Mouse (Mus musculus) lung, adult 2 months (tissue): Measurements from ENCODE around the gene Slc25a17. TPM values are rescaled to one million over a fixed set of nuclear protein-coding genes. Genes with fewer than 3 reads are reported as not detected.

ENCODE experiments used
- DNase-seq: peaks from one replicate; pipeline ENCODE4 v3.0.0; 2022
- H3K4me1 ChIP-seq: fragments of 200-500 bp; 2 replicates; pipeline ENCODE4 v1.6.1; 2011; ENCODE audit warnings: low read length; ENCODE audit not compliant: control insufficient read depth, insufficient read depth
- H3K4me3 ChIP-seq: fragments of 200-500 bp; replicated peaks from 2 replicates; pipeline ENCODE3; 2011; ENCODE audit warnings: low read depth, mild to moderate bottlenecking, control low read depth, low read length; ENCODE audit errors: extremely low read depth
- CTCF ChIP-seq: fragments of 200-500 bp; IDR thresholded peaks from 2 replicates; pipeline ENCODE4 v1.5.1; 2011; ENCODE audit warnings: mild to moderate bottlenecking, low read length, control low read depth; ENCODE audit not compliant: insufficient read depth
- POLR2A ChIP-seq: fragments of 200-500 bp; IDR thresholded peaks from 2 replicates; pipeline ENCODE4 v1.6.1; 2011; ENCODE audit warnings: low read depth, mild to moderate bottlenecking, control low read depth, low read length, borderline replicate concordance; ENCODE audit errors: extremely low read depth
- WGBS: fragments of 180-500 bp; shearing (Covaris S2); methylation state at CpG from one replicate; pipeline ENCODE4 v1.1.7; 2018; 5-methylcytosine and 5-hydroxymethylcytosine counted together
- polyA plus RNA-seq: library from polyadenylated mRNA; depleted of rRNA; stranded (reverse); fragments of >200 nt; gene quantifications from 2 replicates; pipeline ENCODE4 v1.2.3, GENCODE M21; 2012; rRNA removed

Gene Slc25a17
- 25.9 and 44.2 TPM in 2 replicates for polyA plus RNA-seq

DNA sequence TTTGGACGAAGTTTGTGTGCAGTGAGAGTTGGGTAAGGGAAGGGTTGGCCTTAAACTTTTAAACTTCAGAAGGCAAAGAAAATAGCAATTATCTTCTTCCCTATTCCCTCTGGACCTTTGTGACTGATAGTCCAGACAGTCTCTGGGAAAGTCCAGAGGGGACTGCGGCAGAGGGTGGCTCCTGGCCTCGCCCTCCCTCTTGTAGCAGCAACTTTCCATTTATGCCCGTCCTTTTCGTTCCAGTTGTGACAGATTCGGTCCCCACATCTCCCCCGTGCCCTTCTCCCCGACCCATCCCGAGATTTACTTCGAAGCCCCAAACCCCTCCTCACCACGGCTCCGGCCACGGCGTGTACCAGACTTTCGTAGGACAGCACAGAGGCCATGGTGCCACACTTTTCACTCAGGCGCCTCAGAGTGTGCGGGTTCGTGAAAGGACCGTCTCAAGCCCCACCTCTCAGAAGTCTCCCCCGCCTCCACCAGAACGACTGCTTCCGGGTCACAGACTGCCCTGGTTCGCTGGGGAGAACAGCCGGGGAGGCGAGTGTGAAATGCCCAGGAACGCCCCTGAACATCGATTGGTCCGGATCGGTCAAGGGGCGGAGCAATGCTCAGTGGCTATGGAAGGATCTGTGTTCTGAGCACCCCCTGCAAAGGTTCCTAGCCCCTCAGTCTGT, at the start of gene Slc25a17:
TSS of gene Slc25a17 (minus strand) at position 468 of the 677 bp plus-strand sequence.
- WGBS = 2% methylated on average over 30 of the region's 30 CpGs
- DNase-seq = peak; percentile 93
- TF ChIP-seq CTCF (no peak), POLR2A (peak; percentile 77; the same call in 1 of the 2 replicates)
- H3K4me3 ChIP-seq = peak within 1 kb of the TSS; percentile 94
- H3K4me1 ChIP-seq = peaks cover 13% of the 10 kb centered on the region

DNA sequence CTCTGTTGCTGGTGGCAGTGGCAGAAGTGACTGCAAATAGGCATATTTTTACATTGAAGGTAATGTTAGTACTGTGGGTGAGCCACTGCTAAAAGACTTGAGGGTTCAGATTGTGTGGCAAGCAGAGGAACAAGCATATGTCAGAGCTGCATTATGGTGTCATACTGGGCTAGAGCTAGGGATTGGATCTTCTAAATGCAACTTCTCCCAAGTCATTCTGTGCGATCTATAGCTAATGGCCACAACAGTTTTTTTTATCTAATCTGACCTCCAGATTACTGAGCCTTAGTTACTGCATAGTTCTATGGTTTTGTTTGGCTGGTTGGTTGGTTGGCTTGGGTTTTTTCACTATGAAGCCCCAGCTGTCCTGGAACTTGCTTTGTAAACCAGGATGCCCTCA, 47.6 kb upstream of the Slc25a17 start, which contains the start of gene Dnajb7:
TSS of gene Dnajb7 (minus strand) at position 101 of the 400 bp plus-strand sequence.
- TF ChIP-seq POLR2A = no peak
- TF ChIP-seq CTCF = no peak
- no peak for DNase-seq
- Histone ChIP-seq H3K4me1 (no peaks in the 10 kb centered on the region; the same call in 1 of the 2 replicates), H3K4me3 (no peak within 1 kb of the TSS)
- 93% methylated on average over 1 of the region's 1 CpGs for WGBS

DNA sequence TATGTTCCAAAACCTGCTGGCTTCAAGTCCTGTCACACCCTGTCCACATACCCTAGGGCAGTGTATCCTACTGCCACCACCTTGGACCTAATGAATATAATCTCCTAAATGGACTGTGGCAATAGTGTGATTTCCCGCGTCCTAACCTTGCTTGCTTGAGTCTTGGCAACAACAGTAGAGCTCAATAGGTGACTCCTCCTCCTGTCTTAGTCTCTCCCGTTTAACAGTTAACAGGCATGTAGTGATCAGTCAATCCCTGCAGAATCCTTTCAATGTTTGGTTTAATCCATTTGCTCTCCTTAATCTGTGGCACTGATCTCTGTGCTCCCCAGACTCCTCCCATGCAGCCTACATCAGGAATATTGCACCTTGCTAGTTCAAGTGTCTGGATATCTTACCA, 44.4 kb upstream of the Slc25a17 start:
- no peak overlapping the region for H3K4me3 ChIP-seq
- WGBS = 84% methylated on average over 3 of the region's 3 CpGs
- no peaks in the 10 kb centered on the region; the same call in none of the 2 replicates for H3K4me1 ChIP-seq
- no peak for TF ChIP-seq CTCF
- TF ChIP-seq POLR2A = no peak
- DNase-seq = no peak

DNA sequence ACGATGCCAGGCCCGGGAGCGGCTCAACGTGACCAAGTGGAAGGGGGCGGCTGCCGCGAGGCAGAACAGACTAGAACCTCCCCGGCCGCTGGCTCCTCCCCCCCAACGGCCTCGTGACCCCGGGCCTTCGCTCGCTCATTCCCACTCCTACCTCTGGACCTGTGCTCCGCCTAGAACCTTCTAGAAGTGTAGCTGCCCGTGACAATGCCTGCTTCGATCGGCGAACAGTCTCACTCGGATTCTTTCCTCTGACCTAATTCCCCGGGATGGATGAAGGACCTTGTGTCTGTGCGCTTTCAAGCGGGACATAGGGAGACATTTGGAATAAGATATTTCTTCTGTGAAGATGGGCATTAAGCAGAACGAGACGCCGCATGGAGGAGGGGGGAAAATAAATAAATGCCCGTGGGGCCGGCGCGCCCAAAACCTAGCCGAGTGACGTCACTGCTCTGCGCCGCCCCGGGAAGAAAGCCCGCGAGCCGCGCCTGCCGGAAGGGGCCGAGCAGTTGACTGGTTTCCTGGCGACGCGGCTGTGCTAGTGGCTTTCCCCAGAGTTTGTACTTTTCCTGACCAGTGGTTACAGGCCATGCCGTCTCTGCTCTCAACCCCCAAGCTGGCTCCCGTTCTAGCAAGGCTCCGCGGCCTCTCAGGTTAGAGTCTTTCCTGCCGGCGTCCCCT, 39.2 kb upstream of the Slc25a17 start, which contains the start of the genes St13 and Xpnpep3:
TSS of gene St13 (minus strand) at position 440 of the 678 bp plus-strand sequence.
TSS of gene Xpnpep3 (plus strand) at position 501 of the 678 bp plus-strand sequence.
- Histone ChIP-seq H3K4me1 (peaks cover 4% of the 10 kb centered on the region), H3K4me3 (peak within 1 kb of the TSS; percentile 66)
- whole genome bisulfite sequencing = under 1% methylated on average over 50 of the region's 50 CpGs
- peak; percentile 98 for DNase-seq
- TF ChIP-seq CTCF = no peak
- TF ChIP-seq POLR2A = peak; percentile 72; the same call in 1 of the 2 replicates

DNA sequence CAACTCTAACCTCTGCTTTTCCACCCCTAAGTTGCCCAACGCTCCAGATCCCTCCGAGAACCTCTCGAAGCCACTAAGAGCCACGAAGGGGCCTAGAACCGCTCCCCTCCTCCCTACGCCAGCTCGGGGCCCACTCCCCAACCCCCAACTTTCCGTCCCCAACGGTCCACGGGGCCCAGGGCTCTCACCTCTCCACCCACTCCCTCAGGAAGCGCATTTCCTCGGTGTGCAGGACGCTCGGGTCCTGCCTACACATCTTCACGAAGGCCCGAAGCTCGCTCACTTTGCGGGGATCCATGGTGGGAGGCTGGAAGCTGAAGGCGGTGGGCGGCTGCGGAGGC, 38.7 kb upstream of the Slc25a17 start:
- TF ChIP-seq POLR2A = no peak
- TF ChIP-seq CTCF = no peak
- WGBS = under 1% methylated on average over 21 of the region's 21 CpGs
- no peak for DNase-seq
- Histone ChIP-seq H3K4me1 (peaks cover 5% of the 10 kb centered on the region), H3K4me3 (peak overlapping the region; percentile 66)

DNA sequence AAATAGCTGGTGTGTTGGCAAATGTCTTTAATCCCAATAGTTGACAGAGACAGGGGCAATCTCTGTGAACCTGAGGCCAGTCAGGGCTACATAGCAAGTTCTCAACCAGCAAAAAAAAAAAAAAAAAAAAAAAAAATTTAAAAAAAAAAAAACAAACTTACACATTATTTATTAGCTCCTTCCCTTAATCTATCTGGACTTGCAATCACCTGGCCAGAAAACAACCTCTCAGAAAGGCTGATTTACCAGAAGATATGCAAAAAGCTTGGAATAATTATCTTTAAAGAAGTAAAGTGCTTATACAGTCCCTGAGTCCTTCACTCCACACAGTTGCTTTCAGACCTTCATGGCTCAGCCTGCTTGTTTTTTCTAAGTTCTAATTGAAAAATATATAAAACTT, 37.6 kb upstream of the Slc25a17 start:
- TF ChIP-seq CTCF = no peak
- TF ChIP-seq POLR2A = no peak
- no peak for DNase-seq
- peaks cover 6% of the 10 kb centered on the region for H3K4me1 ChIP-seq
- H3K4me3 ChIP-seq = no peak overlapping the region

DNA sequence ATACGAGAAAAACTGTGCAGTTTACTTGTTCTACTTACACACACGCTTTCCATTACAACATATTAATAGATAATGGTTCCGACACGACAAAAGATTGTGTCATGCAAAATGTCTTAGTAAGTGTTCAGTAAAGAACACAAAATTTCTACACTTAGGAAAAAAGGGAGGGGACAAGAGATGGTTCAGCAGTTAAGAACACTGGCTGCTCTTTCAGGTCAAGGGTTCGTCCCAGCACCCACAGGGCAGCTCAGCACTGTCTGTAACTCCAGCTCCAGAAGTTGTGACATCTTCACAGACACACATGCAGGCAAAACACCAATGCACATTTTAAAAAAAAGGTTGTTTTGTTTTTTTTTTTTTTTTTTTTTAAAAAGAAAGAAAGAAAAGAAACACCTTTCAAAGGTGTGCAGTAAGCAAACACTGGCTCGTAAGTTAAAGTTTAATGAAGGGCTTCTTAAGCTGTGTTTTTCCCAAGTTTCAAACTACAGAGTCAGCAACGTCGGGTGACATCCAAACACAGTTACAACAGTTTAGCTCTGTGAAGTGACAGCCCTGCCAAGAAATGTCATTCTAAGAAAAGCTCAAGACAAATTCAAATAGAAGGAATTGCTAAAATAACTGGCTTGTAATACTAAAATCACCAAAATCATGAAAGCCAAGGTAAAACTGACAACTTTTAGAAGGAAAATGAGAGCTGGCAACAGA, 33.8 kb upstream of the Slc25a17 start:
- H3K4me3 ChIP-seq = no peak overlapping the region
- TF ChIP-seq CTCF = no peak
- TF ChIP-seq POLR2A = no peak
- no peak for DNase-seq
- H3K4me1 ChIP-seq = peaks cover 6% of the 10 kb centered on the region
- 56% methylated on average over 8 of the region's 8 CpGs for WGBS

DNA sequence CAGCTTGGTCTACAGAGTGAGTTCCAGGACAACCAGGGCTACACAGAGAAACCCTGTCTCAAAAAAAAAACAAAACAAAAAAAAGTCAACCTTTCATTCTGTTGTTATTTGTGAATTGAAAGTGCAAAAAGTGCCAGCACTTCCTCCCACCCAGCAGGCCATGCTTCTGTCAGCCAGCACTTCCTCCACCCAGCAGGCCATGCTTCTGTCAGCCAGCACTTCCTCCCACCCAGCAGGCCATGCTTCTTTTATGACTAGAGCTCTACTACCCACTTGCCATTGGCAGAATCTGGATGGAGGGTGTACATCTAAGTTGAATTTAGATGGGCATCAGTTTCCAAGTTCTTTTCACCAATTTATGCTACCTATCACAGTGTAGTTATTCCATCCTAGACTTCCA, 32.4 kb upstream of the Slc25a17 start:
- H3K4me3 ChIP-seq = no peak overlapping the region
- H3K4me1 ChIP-seq = peaks cover 2% of the 10 kb centered on the region; the same call in 1 of the 2 replicates
- no peak for DNase-seq
- no peak for TF ChIP-seq CTCF

DNA sequence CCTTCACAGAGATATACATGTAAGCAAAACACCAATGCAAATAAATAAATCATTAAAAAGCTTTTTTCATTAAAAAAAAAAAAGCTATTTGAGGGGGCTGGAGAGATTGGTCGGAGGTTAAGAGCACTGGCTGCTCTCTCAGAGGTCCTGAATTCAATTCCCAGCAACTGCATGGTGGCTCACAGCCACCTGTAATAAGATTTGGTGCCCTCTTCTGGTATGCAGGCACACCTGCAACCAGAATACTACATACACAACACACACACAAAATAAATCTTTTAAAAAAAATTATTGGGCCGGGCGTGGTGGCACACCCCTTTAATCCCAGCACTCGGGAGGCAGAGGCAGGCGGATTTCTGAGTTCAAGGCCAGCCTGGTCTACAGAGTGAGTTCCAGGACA, 25.7 kb upstream of the Slc25a17 start:
- H3K4me3 ChIP-seq = no peak overlapping the region
- no peak for DNase-seq
- TF ChIP-seq POLR2A (no peak), CTCF (no peak)
- no peaks in the 10 kb centered on the region for H3K4me1 ChIP-seq
- 95% methylated on average over 5 of the region's 5 CpGs for WGBS

DNA sequence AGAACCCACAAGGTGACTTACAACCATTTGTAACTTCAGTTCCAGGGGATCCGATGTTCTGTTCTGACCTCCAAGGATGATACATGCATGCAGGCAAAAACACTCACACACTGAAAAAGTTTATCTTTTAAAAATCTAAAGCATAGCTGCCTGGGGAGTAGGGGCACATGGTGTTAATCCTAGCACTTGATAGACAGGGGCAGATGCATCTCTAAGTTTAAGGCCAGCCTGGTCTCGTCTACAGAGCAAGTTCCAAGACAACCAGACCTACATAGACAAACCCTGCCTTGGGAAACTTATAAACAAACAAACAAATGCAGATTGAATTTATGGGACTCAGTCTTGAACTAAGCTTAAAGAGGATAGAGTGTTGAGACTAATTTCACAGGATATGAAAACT, 18.2 kb upstream of the Slc25a17 start:
- TF ChIP-seq CTCF (no peak), POLR2A (no peak)
- 87% methylated on average over 2 of the region's 2 CpGs for WGBS
- DNase-seq = no peak
- no peaks in the 10 kb centered on the region for H3K4me1 ChIP-seq
- H3K4me3 ChIP-seq = no peak overlapping the region
